Mouse (Mus musculus): ENCODE data around the gene 6030452D12Rik.

DNA sequence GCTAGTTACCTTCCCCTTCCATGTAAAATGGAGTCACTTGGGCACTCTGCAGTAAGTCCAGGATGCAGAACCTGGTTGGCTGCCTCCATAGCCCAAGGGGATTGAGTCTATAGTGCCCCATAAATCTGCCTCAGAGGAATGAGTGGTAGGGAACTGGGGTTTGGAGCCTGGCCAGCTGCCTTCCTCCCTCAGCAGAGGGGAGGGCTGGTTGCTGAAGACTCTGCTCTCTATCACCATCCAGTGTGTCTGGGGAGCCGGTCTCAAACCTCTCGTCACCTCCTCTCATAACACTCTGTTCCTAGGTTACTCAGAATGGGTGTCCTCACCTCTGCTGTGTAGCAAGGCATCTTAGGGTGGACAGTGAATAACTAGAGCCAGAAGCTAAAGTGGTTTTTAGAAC is 16.3 kb downstream of the 6030452D12Rik start:
- TF ChIP-seq HCFC1 (IDR thresholded peaks at IDR 0.05; ENCODE audit: borderline replicate concordance, insufficient read depth, low read length) (no peak), ZNF384 (IDR thresholded peaks at IDR 0.05; ENCODE audit: low read depth, low read length) (no peak), MAFK (IDR thresholded peaks at IDR 0.05; ENCODE audit: insufficient read depth, low read depth, low read length) (no peak), CHD2 (IDR thresholded peaks at IDR 0.05; ENCODE audit: low read depth, low read length) (no peak), ZC3H11A (IDR thresholded peaks at IDR 0.05; ENCODE audit: borderline replicate concordance, low read depth, low read length) (no peak)

Measured in ES-E14 (cell line).